Mouse (Mus musculus): ENCODE measurements at regions not wholly inside any gene's neighbourhood (a gene's known extent, or its start where the extent isn't known, plus 50 kb on each side); places are given as distances from the start of the nearest gene placed in this dataset.

- no peak for DNase-seq (ENCODE audit: low read depth in 1 of 2, low spot score in 2 of 2)
- H3K27me3 ChIP-seq (ENCODE audit: control insufficient read depth, insufficient read depth, low read length), result no peaks in the 10 kb centered on the region
- H3K4me3 ChIP-seq (ENCODE audit: extremely low read depth, insufficient read depth, insufficient read length), result no peak overlapping the region
- no peaks in the 10 kb centered on the region for H3K36me3 ChIP-seq (ENCODE audit: control insufficient read depth, insufficient read depth, low read length)
- H3K27ac ChIP-seq (ENCODE audit: insufficient read depth, low read length), result no peak overlapping the region
- H3K4me1 ChIP-seq (ENCODE audit: control insufficient read depth, insufficient read depth, insufficient read length), result peaks cover 5% of the 10 kb centered on the region; the same call in 1 of the 2 replicates
- 81% methylated on average over 6 of the region's 6 CpGs for WGBS
- no peak for TF ChIP-seq CTCF (IDR thresholded peaks at IDR 0.05; ENCODE audit: extremely low read depth, insufficient read depth, insufficient read length, insufficient replicate concordance)
- no peak for TF ChIP-seq POLR2A (IDR thresholded peaks at IDR 0.05; ENCODE audit: low read depth, low read length)
Measured at GRCm38 (mm10) chr11:117598170-117598583, 55.9 kb upstream of the Tnrc6c start.

- Histone ChIP-seq H3K4me1 (ENCODE audit: control insufficient read depth, insufficient read depth, insufficient read length) (peaks cover 5% of the 10 kb centered on the region; the same call in 1 of the 2 replicates), H3K36me3 (ENCODE audit: control insufficient read depth, insufficient read depth, low read length) (no peaks in the 10 kb centered on the region), H3K4me3 (ENCODE audit: extremely low read depth, insufficient read depth, insufficient read length) (peak overlapping the region; percentile 71), H3K27me3 (ENCODE audit: control insufficient read depth, insufficient read depth, low read length) (no peaks in the 10 kb centered on the region), H3K27ac (ENCODE audit: insufficient read depth, low read length) (peak overlapping the region; percentile 26)
- 5% methylated on average over 9 of the region's 9 CpGs for WGBS
- peak in 1 of 2 experiments; percentile 18 for DNase-seq (ENCODE audit: low read depth in 1 of 2, low spot score in 2 of 2)
- TF ChIP-seq CTCF (IDR thresholded peaks at IDR 0.05; ENCODE audit: extremely low read depth, insufficient read depth, insufficient read length, insufficient replicate concordance) (no peak), POLR2A (IDR thresholded peaks at IDR 0.05; ENCODE audit: low read depth, low read length) (no peak)
Measured at GRCm38 (mm10) chr11:117598610-117599009, 55.5 kb upstream of the Tnrc6c start.

DNA sequence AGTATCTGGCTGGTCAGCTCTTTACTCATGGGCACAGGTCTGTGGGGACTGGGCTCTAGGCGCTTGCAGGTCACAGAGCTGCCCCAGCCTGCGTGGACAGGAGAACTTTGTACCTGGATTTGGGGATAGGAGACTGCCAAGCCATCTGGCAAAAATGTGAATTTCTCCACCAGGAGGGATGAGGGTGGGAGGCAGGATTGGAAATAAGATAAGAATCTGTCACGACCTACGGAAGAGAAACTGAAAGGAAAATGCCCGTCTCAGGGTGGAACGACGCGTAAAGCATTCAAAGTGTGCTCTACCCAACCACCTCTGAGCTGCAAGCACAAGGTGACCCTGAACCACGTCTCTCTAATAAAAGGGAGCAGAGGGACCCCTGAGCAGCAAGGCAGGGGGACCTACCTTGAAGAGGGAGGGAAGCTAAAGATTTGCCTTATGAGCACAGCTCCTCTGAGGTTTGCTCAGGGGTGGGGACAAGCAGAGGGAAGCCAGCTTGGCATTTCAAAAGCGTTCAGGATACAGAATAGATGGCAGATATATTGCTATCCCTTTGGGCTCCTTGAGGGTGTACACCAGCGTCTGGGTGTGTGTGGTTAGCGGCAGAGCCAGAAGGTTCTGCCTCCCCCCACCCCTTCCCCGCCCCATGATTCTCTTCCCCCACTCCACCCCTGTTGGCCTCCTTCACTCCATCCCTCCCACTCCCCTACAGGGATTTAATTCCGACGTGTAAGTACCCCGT, 54.9 kb upstream of the Tnrc6c start:
- Histone ChIP-seq H3K27me3 (ENCODE audit: control insufficient read depth, insufficient read depth, low read length) (no peaks in the 10 kb centered on the region), H3K36me3 (ENCODE audit: control insufficient read depth, insufficient read depth, low read length) (no peaks in the 10 kb centered on the region), H3K4me1 (ENCODE audit: control insufficient read depth, insufficient read depth, insufficient read length) (peaks cover 5% of the 10 kb centered on the region; the same call in 1 of the 2 replicates), H3K4me3 (ENCODE audit: extremely low read depth, insufficient read depth, insufficient read length) (peak overlapping the region; percentile 71), H3K27ac (ENCODE audit: insufficient read depth, low read length) (peak overlapping the region; percentile 26)
- DNase-seq (ENCODE audit: low read depth in 1 of 2, low spot score in 2 of 2), result peak in 1 of 2 experiments; percentile 28
- WGBS, result 1% methylated on average over 16 of the region's 16 CpGs
- TF ChIP-seq POLR2A (IDR thresholded peaks at IDR 0.05; ENCODE audit: low read depth, low read length) (no peak), CTCF (IDR thresholded peaks at IDR 0.05; ENCODE audit: extremely low read depth, insufficient read depth, insufficient read length, insufficient replicate concordance) (no peak)

GRCm38 (mm10) chr11:117599788-117600263, 54.3 kb upstream of the Tnrc6c start:
- Histone ChIP-seq H3K27me3 (ENCODE audit: control insufficient read depth, insufficient read depth, low read length) (no peaks in the 10 kb centered on the region), H3K4me3 (ENCODE audit: extremely low read depth, insufficient read depth, insufficient read length) (peak overlapping the region; percentile 71; the same call in 1 of the 2 replicates), H3K4me1 (ENCODE audit: control insufficient read depth, insufficient read depth, insufficient read length) (peaks cover 5% of the 10 kb centered on the region; the same call in 1 of the 2 replicates), H3K27ac (ENCODE audit: insufficient read depth, low read length) (no peak overlapping the region), H3K36me3 (ENCODE audit: control insufficient read depth, insufficient read depth, low read length) (no peaks in the 10 kb centered on the region)
- DNase-seq (ENCODE audit: low read depth in 1 of 2, low spot score in 2 of 2), result no peak
- TF ChIP-seq POLR2A (IDR thresholded peaks at IDR 0.05; ENCODE audit: low read depth, low read length), result no peak
- no peak for TF ChIP-seq CTCF (IDR thresholded peaks at IDR 0.05; ENCODE audit: extremely low read depth, insufficient read depth, insufficient read length, insufficient replicate concordance)
- WGBS, result 41% methylated on average over 14 of the region's 14 CpGs

DNA sequence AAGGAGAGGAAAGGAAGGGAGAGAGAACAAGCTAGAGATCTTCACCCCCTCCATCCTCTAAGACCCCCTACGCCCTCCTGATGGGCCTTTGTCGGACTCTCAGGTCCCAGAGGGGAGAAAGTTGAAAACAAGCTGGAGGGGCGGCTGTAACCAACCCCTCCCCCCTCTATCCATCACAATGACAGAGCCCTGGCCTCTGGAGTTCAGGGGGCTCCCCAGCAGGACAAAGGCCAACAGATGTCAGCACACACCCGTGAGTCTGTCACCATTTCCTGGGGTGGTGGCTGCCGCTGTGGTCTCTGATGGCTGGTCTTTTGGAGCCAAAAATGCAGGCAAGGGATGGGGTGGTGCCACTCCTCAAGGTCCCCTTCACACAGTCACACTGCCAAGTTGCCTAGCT, 52.9 kb upstream of the Tnrc6c start:
- H3K27ac ChIP-seq (ENCODE audit: insufficient read depth, low read length), result no peak overlapping the region
- WGBS, result 48% methylated on average over 5 of the region's 5 CpGs
- no peaks in the 10 kb centered on the region for H3K27me3 ChIP-seq (ENCODE audit: control insufficient read depth, insufficient read depth, low read length)
- DNase-seq (ENCODE audit: low read depth in 1 of 2, low spot score in 2 of 2), result no peak
- no peaks in the 10 kb centered on the region for H3K36me3 ChIP-seq (ENCODE audit: control insufficient read depth, insufficient read depth, low read length)
- no peak overlapping the region for H3K4me3 ChIP-seq (ENCODE audit: extremely low read depth, insufficient read depth, insufficient read length)
- H3K4me1 ChIP-seq (ENCODE audit: control insufficient read depth, insufficient read depth, insufficient read length), result peaks cover 5% of the 10 kb centered on the region; the same call in 1 of the 2 replicates
- TF ChIP-seq POLR2A (IDR thresholded peaks at IDR 0.05; ENCODE audit: low read depth, low read length) (no peak), CTCF (IDR thresholded peaks at IDR 0.05; ENCODE audit: extremely low read depth, insufficient read depth, insufficient read length, insufficient replicate concordance) (no peak)

- Histone ChIP-seq H3K4me1 (ENCODE audit: control insufficient read depth, insufficient read depth, insufficient read length) (peaks cover 5% of the 10 kb centered on the region; the same call in 1 of the 2 replicates), H3K27ac (ENCODE audit: insufficient read depth, low read length) (no peak overlapping the region), H3K27me3 (ENCODE audit: control insufficient read depth, insufficient read depth, low read length) (no peaks in the 10 kb centered on the region; the same call in 1 of the 2 replicates), H3K36me3 (ENCODE audit: control insufficient read depth, insufficient read depth, low read length) (no peaks in the 10 kb centered on the region), H3K4me3 (ENCODE audit: extremely low read depth, insufficient read depth, insufficient read length) (no peak overlapping the region)
- no peak for TF ChIP-seq CTCF (IDR thresholded peaks at IDR 0.05; ENCODE audit: extremely low read depth, insufficient read depth, insufficient read length, insufficient replicate concordance)
- no peak for TF ChIP-seq POLR2A (IDR thresholded peaks at IDR 0.05; ENCODE audit: low read depth, low read length)
- no peak for DNase-seq (ENCODE audit: low read depth in 1 of 2, low spot score in 2 of 2)
- WGBS, result 70% methylated on average over 2 of the region's 2 CpGs
Measured at GRCm38 (mm10) chr11:117604019-117604418, 50.1 kb upstream of the Tnrc6c start.

Data from spleen, adult 2 months (tissue).